Mouse (Mus musculus) c-Kit-positive CD71-positive TER-119-positive erythroid progenitor cells, embryonic 14.5 days (primary cell): ENCODE measurements around the gene Akap2.

Experiments used
- DNase-seq: peaks from one replicate; pipeline ENCODE4 v3.0.0-alpha.2; 2013; ENCODE audit warnings: low spot score

Gene Akap2

DNA sequence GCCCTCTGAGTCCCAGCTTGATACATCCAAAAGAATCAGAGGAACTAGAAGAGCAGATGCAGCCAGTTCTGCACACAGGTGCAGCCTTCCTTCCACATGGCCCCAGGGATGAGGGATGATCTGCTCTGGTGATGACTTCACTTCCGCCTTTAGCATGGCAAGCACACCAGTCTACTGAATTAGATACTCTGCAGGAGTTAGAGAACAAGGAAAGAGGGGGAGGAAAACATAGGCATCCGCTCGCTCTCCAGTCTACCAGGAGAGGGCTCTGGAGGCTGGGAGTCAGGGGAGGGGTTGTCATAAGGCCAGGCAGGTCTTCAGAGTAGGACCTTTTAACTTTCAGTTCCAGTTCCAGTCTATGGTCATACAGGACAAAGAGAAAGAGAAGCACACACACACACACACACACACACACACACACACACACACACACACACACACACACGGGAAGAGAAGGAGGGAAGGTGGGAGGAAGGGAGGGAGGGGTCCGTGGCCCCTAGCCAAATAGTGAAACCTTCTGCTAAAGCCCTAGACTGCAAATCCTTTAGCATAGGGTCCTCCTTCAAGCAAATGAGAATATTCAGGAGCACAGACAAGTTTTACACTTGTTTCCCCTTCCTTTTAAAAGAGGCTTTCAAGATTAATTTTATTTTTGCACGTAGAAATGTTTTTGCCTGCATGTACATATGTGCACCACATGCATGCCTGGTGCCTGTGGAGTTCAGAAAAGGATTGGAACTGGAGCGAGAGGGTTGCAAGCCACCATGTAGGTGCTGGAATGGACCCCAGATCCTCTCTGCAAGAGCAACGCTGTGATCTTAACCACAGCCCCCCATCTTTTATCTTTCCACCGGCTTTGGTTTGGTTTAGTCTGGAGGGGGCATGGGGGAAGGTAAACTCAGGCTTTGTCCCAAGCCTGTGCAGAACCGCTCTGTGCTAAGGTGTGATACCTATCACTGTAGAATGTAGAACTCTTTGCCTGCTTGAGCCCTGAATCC is 197.0 kb downstream of the Akap2 start:
- DNase-seq = no peak

DNA sequence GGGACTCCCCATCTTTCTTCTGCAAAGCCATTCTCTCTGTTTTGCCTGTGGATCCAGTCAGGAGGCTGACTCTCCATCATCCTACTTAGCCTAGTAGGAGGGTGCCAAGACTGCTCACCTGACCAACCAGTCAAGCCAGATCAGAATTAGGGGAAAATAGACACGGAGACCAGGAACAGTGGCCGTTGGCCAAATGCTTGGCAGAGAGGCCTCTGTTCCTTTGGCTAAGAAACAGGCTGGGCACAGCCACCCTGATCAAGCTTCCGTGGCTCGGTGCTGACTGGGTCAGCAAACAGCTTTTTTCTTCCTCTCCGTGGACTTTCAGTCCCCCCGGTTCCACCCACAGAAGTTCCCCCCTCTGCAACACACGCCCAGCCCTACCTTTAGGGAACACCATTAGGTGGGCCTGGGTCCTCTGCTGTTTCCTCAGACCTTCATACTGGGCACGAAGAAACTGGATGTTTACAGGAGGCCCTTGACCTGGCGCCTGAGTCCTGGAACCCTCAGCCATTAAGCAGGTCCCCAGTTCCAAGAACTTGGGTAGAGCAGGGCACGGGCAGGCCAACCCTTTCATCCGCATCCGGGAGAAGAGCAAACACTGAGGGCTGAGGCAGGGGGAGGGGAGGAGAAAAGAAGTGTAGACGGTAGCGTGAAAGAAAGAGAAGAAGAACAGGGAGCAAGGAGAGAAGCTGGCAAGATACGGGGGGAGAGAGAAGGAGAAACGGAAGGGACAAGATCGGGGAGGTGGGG is 197.9 kb downstream of the Akap2 start:
- no peak for DNase-seq

DNA sequence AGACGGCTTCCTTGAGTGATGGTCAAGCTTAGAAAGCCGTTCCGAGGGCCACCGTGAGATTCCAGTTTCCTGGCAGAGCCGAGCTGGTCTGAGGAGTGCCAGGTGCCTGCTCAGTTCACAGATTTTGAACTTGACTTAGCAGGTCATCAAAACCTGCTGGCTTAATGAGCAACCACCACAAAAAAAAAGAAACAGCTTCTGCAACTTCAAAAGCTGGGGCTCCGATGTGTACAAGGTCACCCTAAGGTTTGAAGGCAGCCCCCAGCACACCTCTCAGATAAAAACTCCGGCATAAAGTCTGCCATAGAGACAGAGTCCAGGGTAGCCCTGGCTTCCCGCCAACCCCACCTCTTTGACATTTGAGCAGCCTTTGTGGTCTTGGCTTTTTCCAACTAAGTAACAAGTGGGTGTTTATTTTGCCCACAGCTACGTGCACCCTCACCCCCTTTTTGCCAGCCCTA is 198.8 kb downstream of the Akap2 start, which contains the start of gene D630039A03Rik:
Gene D630039A03Rik (minus strand): TSS at position 97 of the 461 bp plus-strand sequence.
- DNase-seq = no peak

DNA sequence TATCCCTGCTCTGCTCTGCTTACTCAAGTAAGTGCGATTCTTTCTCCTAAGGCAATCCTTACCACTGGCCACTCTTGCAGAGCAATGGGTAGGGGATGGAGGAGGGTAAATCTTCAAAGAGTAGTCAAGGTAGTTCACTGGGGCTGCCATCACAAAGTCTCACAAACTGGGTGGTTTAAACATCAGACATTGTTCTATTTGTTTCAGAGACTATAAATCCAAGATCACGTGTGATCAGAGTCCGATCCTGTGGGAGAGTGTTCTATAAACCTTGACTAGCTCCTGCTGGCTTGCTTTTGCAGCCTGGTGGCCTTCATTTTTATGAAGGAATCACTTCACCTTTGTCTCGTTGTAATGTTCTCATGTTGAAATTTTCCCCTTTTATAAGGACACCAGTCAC is 199.3 kb downstream of the Akap2 start:
- DNase-seq = no peak

DNA sequence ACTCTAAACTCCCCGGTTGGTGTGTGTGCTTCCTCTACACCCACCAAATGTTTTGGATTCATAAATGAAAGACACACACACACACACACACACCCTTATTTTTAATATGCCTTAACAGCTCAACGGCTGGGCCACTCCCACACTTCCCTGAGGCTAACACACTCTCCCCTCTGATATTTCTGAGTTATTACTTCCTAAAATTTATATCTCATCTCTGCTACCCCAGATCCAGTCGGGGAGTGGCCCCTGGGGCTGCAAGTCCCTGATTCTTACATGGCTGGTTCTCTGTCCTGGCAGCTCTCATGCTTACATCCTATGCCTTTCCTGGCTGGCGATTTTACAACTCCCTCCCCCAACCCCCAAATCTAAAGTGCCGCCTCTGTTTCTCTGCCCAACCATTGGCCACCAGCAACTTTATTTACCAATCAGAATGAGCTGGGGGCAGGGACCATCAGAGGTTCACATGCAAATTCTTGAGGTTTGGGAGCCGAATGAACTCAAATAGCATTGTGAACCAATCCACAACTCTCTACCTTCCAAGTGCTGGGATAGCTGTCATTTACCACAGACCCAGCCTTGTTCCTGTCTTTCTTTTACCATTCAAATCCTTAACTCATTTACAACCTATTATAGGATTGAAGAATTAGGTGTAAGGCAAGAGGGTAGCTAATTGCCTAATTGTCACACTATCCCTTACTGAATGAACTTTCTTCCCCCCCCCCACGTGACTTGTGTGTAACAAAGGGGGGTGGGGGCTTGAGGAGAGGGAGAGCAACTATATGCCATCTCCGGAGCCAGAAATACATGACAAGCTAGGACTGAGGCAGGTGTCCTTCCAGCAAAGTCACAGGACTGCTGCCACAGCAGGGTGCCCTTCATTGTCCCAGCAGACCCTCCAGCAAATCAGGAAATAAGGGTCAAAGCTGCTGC is 202.3 kb downstream of the Akap2 start:
- no peak for DNase-seq

DNA sequence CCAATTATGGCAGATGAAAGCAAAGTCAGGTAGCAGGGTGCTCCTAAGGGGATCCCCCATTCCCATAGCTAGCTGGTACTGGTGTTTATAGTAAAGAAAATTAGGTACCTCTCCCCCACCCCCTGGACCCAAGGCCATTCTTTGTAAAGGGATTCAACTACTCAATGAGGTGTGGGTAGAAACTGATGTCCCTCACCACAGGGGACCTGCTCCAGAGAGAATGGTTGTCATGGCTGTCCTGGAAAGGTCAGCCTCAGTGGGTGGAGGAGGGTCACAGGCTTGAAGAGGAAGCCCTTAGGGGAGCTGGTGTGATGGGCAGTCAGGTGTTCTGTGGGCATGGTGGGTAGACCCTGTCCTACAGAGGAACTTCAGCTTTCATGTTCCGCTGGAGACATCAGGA is 203.1 kb downstream of the Akap2 start:
- no peak for DNase-seq

DNA sequence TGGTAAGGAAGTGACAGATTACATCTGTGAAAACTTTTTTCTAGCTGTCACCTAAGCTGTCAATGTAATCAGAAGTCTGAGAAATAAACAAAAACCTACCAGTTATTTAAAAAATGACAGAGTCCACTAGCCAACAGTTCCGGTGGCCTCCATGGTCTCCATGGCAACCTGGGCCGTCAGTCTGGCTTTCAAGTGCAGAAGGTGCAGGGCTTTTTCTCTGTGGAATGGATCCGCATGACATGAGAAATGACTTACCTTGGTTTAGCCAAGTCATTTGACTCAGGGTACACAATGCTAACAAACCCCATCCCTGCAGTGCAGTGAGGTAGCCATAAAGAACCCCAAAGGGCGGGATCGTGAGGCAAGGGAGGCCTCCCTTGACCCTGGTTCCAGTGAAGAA is 204.7 kb downstream of the Akap2 start:
- DNase-seq = no peak

DNA sequence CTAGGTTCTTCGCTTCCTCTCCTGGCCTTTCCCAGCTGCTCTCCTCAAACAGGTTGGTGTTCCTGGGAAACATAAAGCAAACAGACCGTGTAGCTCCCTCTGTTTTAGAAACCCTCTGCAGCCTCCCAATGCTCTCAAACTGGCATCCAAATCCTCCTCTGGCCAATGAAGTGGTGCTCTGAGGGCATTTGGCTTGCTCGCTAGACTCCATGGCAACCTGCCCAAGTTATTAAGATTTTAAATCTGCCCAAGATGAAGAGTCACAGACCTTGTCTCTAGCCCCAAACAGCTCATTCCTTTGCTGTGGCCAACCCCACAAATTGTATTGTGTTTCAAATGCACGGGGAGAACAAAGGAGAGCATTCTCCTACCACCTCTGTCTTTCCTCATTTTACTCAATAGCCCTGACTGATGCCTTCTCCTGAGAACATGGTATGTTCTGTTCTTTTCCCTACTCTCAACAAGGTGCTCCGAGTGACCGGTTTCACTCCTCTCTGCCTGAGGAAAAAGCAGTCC is 207.2 kb downstream of the Akap2 start:
- no peak for DNase-seq

DNA sequence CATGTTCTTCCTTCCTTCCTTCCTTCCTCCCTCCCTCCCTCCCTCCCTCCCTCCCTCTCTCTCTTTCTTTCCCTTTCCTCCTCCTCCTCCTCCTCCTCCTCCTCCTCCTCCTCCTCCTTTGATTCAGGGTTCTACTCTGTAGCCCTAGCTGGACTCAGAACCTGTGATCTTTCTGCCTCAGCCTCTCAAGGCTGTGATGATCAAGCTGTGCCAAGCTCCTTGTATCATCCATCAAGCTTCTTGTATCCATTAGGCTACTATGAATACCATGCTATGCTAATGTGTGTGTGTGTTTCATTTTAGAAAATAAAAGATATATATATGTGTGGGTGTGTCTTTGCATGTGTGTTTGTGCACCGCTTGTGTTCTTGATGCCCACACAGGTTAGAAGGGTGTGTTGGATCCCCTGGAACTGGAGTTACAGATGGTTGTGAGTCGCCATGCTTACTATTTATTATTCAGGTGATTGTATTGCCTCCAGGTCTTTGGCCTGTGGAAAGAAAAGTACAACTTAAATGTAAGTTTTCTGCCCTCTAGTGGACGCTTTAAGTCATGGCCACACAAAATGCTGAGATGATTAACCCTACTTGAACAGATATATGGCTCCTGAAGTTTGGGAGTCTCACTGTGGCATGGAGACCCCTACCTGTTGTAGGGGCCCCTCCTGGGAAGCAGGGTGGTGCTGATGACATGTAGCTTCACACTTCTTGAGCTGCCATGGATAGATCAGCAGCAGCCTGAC is 210.2 kb downstream of the Akap2 start:
- DNase-seq = peak; percentile 23

DNA sequence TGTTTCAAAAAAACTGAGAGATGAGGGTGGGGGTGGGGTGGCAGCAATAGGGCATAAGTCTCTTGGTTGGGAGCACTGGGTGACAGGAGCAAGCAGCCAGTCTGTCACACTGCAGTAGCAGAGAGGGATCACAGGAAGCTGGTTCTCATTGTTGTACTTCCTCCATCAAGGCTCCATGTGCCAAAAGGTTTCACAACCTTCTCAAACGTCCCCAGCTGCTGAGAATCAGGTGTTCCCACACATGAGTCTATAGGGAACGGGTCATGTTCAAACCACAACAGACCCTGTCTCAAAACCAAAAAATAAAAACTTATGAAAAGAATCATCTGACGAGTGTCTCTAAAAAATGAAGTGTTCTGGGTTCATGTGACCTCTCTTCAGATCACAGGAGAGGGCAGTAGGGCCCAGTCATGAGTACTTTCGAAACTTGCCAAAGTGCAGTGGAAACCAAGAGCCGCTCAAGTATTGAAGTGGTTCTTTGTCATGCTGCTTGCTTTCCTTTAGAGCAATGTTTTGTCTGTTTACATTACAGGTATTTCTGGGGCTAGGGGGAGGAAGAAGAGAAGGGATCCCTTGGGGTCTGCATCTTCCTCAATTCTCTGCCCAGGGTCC is 213.2 kb downstream of the Akap2 start:
- no peak for DNase-seq

DNA sequence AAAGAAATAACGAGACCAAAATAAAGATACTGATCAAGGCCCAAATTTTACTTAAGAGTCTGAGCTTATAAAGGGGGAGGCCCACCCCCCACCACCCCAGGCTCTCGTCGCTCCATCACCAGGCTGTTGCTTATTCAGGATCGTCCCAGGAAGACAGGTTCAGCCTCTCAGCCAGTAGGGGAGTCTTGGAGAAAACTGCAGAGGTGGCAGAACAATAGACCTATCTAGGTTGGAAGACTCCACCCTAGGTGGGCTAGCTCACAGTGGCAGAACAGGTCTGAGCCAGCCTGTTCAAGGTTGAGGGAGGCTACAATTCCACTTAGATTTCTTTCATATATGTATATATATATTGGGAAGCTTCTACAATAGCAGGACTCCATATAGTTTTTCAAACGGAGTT is 216.7 kb downstream of the Akap2 start:
- DNase-seq = no peak

DNA sequence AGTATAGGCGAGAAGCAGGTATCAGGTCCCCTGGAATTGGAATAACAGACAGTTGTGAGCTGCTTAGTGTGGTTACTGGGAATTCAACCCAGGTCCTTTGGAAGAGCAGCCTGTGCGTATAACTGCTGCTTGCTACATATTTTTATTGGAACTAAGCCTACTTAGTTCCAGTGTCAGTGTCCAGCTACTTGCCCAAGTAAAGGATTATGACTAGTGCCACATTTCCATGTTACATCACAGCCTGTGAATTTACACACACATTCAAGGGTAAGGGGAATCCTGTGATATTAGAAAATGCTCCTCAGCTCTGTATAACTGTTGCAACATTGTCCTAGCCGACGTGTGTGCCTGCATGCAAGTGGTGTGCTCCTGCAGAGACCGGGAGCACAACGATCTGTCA is 219.8 kb downstream of the Akap2 start:
- DNase-seq = no peak

DNA sequence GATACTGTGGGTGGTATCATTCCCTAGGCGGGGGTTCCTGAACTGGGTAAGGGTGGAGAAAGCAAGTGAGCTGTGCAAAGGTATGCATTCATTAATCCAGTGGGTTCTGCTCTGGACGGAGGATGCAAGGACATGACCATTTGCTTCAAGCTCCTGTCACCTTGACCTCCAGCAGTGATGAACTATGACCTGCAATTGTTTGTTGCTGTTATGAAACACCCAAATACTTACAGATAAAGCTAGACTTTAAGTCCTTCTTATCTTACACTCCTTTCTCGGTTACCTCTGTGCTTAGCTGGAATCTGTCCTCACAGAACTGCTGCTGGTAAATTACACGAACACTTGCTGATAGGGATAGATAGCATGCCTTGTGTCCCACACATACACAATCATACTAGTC is 223.2 kb downstream of the Akap2 start:
- no peak for DNase-seq

DNA sequence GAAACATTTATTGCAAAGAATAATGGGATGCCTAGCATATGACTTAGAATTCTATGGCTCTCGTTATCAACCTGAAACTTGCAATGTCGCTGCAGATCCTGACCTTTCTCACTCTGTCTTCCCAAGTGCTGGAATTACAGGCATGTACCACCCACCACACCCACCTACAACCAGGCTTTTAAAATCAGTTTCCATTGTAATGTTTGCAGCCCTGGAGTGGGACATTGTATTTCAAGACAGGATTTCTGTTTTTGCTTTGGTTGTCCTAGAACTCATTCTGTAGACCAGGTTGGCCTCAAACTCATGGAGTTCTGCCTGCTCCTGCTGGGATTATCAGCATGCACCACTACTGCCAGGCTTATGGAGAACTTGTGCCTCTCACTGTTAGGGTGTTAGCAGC is 225.4 kb downstream of the Akap2 start:
- no peak for DNase-seq
